ENCODE assay signal across 10 mouse cellular contexts in genomic region chr14:122903923-122904351, GRCm38 (mm10). TPM values are rescaled to one million over a fixed set of nuclear protein-coding genes. Genes with fewer than 3 reads are reported as not detected.
DNase-seq lines count a peak whose midpoint lies in the region; ATAC-seq and TF ChIP-seq lines count a peak whose summit lies in the region.
"Had no signal": no experiment of that assay in that cellular context is flagged by ENCODE, and none has a peak within 500 bp of the region (broad histone marks: within the 10 kb centered on the region; RNA-seq: fewer than 3 reads in every experiment).

No protein-coding gene starts in this region.

- H3K36me3 ChIP-seq in stomach, embryonic 15.5 days = no peaks in the 10 kb centered on the region
- H3K36me3 ChIP-seq in stomach, postnatal 0 days (ENCODE audit: control insufficient read depth, insufficient read depth, low read length) = no peaks in the 10 kb centered on the region

- intact Hi-C loops in heart, postnatal 10 days (cut with DNase I) = no loop called here

- 0 out of 2 replicates have a peak overlapping the region, but pooled peaks have one; percentile 13 for H3K27ac ChIP-seq in stomach, embryonic 15.5 days
- H3K27ac ChIP-seq in stomach, postnatal 0 days (replicated peaks) = no peak overlapping the region
- H3K27ac ChIP-seq: embryonic facial prominence, embryonic 13.5 days had no signal

- no peak overlapping the region for H3K4me3 ChIP-seq in stomach, embryonic 15.5 days (replicated peaks)
- H3K4me3 ChIP-seq in stomach, postnatal 0 days (ENCODE audit: low read depth, low read length) = no peak overlapping the region
- H3K4me3 ChIP-seq: embryonic facial prominence, embryonic 13.5 days had no signal

- DNase-seq in heart, adult 11 months = peak; percentile 56
- DNase-seq in heart, postnatal 10 days = no peak
- DNase-seq in stomach, postnatal 0 days (ENCODE audit: low spot score) = no peak
- peak; percentile 40 to 51 for DNase-seq in kidney, postnatal 25 days
- DNase-seq in urinary bladder, adult 18-20 months (ENCODE audit: low spot score in 2 of 2) = no peak
- no peak for DNase-seq in B cell, adult 2 months
- DNase-seq: cerebellum, adult 9-11 months; spleen, adult 18-20 months had no signal

- ATAC-seq in stomach, embryonic 15.5 days (ENCODE audit: insufficient read depth, low FRiP score, low read depth) = no peak
- ATAC-seq in stomach, postnatal 0 days (ENCODE audit: low FRiP score, low TSS enrichment) = no peak

- 53% methylated on average over 2 of the region's 2 CpGs for WGBS in stomach, embryonic 15.5 days
- WGBS in stomach, postnatal 0 days = 44% methylated on average over 2 of the region's 2 CpGs

- TF ChIP-seq EP300 in stomach, postnatal 0 days (optimal IDR thresholded peaks at IDR 0.05) = no peak

- H3K9ac ChIP-seq in stomach, embryonic 15.5 days = no peak overlapping the region
- no peak overlapping the region for H3K9ac ChIP-seq in stomach, postnatal 0 days (ENCODE audit: low read length)
- H3K9ac ChIP-seq: embryonic facial prominence, embryonic 13.5 days had no signal

- no peak overlapping the region for H3K4me2 ChIP-seq in stomach, embryonic 15.5 days
- H3K4me2 ChIP-seq in stomach, postnatal 0 days (replicated peaks; ENCODE audit: low read depth) = no peak overlapping the region
- H3K4me2 ChIP-seq: embryonic facial prominence, embryonic 13.5 days had no signal

- H3K4me1 ChIP-seq in stomach, embryonic 15.5 days = 0 out of 2 replicates have a peak, but pooled peaks cover 12% of the 10 kb centered on the region
- H3K4me1 ChIP-seq in stomach, postnatal 0 days (replicated peaks; ENCODE audit: control insufficient read depth, insufficient read depth) = no peaks in the 10 kb centered on the region; the same call in 1 of the 2 replicates

- H3K27me3 ChIP-seq in stomach, embryonic 15.5 days (replicated peaks) = no peaks in the 10 kb centered on the region
- no peaks in the 10 kb centered on the region for H3K27me3 ChIP-seq in stomach, postnatal 0 days (ENCODE audit: control insufficient read depth, insufficient read depth, low read length)
- H3K27me3 ChIP-seq: embryonic facial prominence, embryonic 13.5 days had no signal

- H3K9me3 ChIP-seq in stomach, embryonic 15.5 days = no peaks in the 10 kb centered on the region
- H3K9me3 ChIP-seq in stomach, postnatal 0 days (ENCODE audit: control insufficient read depth, low read length) = no peaks in the 10 kb centered on the region

- no peak for TF ChIP-seq CTCF in stomach, postnatal 0 days (IDR thresholded peaks at IDR 0.05; ENCODE audit: low read depth)

RNA-seq across cellular contexts. Expression of gene Ggact, which starts 9.6 kb away (rescaled TPM):
- 10 to 100 TPM; 20.0 to 23.4 TPM for total RNA-seq in heart, postnatal 10 days (2021)
- polyA plus RNA-seq in stomach, embryonic 15.5 days (2015; fragmentation: Nextera tagmentation; extraction: Ambion mirVana) = 32.7 and 36.0 TPM in 2 replicates
- polyA plus RNA-seq in stomach, postnatal 0 days (2015; fragmentation: Nextera tagmentation; extraction: Ambion mirVana) = 54.3 and 59.3 TPM in 2 replicates

Comparison
In these comparisons a context has a peak if more than half of its experiments do, and no peak if none do; other contexts are left out.
1. DNase-seq: peak in heart, adult 11 months (single experiment) and kidney, postnatal 25 days (2 of 2); none in heart, postnatal 10 days (0 of 2), stomach, postnatal 0 days (single experiment), urinary bladder, adult 18-20 months (0 of 2) and B cell, adult 2 months (0 of 2).